Mouse (Mus musculus): Measurements from ENCODE around the gene Acoxl.
A peak's percentile ranks its signal among the peaks of the same experiment; 100 is the strongest.

Acoxl gene

GRCm38 (mm10) chr2:127838576-127838975, at the start of gene Acoxl:
Acoxl (plus strand) TSS chr2:127838876.
- DNase-seq (ENCODE audit: extremely low read depth, insufficient read length, low spot score): no peak

- DNase-seq (ENCODE audit: extremely low read depth, insufficient read length, low spot score): no peak
Measured at GRCm38 (mm10) chr2:127789138-127789537, 49.5 kb upstream of the Acoxl start.

- DNase-seq (ENCODE audit: extremely low read depth, insufficient read length, low spot score): no peak
Measured at GRCm38 (mm10) chr2:127789651-127790270, 48.9 kb upstream of the Acoxl start.

GRCm38 (mm10) chr2:127791919-127792603, 46.6 kb upstream of the Acoxl start, which contains the start of gene Mtln:
Mtln (minus strand) TSS chr2:127792488.
- peak; percentile 88 for DNase-seq (ENCODE audit: extremely low read depth, insufficient read length, low spot score)

- DNase-seq (ENCODE audit: extremely low read depth, insufficient read length, low spot score): peak; percentile 94
Measured at GRCm38 (mm10) chr2:127831401-127832102, 7.1 kb upstream of the Acoxl start, which contains the start of gene Bub1. Bub1 (minus strand) TSS chr2:127831865.

GRCm38 (mm10) chr2:127832103-127832832, 6.4 kb upstream of the Acoxl start:
- no peak for DNase-seq (ENCODE audit: extremely low read depth, insufficient read length, low spot score)

GRCm38 (mm10) chr2:127832833-127833190, 5.9 kb upstream of the Acoxl start:
- peak; percentile 22 for DNase-seq (ENCODE audit: extremely low read depth, insufficient read length, low spot score)

- no peak for DNase-seq (ENCODE audit: extremely low read depth, insufficient read length, low spot score)
Measured at GRCm38 (mm10) chr2:127839425-127839824, 749 bp downstream of the Acoxl start.

GRCm38 (mm10) chr2:127841402-127841801, 2.7 kb downstream of the Acoxl start:
- DNase-seq (ENCODE audit: extremely low read depth, insufficient read length, low spot score): no peak

- DNase-seq (ENCODE audit: extremely low read depth, insufficient read length, low spot score): no peak
Measured at GRCm38 (mm10) chr2:127842421-127842820, 3.7 kb downstream of the Acoxl start.

- peak; percentile 6 for DNase-seq (ENCODE audit: extremely low read depth, insufficient read length, low spot score)
Measured at GRCm38 (mm10) chr2:127845346-127845982, 6.8 kb downstream of the Acoxl start.

- DNase-seq (ENCODE audit: extremely low read depth, insufficient read length, low spot score): no peak
Measured at GRCm38 (mm10) chr2:127846008-127846407, 7.3 kb downstream of the Acoxl start.

GRCm38 (mm10) chr2:127846571-127846970, 7.9 kb downstream of the Acoxl start:
- DNase-seq (ENCODE audit: extremely low read depth, insufficient read length, low spot score): no peak

GRCm38 (mm10) chr2:127850371-127850770, 11.7 kb downstream of the Acoxl start:
- DNase-seq (ENCODE audit: extremely low read depth, insufficient read length, low spot score): peak; percentile 8

GRCm38 (mm10) chr2:127854332-127854991, 15.8 kb downstream of the Acoxl start:
- peak; percentile 91 for DNase-seq (ENCODE audit: extremely low read depth, insufficient read length, low spot score)

- no peak for DNase-seq (ENCODE audit: extremely low read depth, insufficient read length, low spot score)
Measured at GRCm38 (mm10) chr2:127864381-127864780, 25.7 kb downstream of the Acoxl start.

GRCm38 (mm10) chr2:127881063-127881462, 42.4 kb downstream of the Acoxl start:
- DNase-seq (ENCODE audit: extremely low read depth, insufficient read length, low spot score): no peak

- DNase-seq (ENCODE audit: extremely low read depth, insufficient read length, low spot score): peak; percentile 34
Measured at GRCm38 (mm10) chr2:127889432-127889831, 50.8 kb downstream of the Acoxl start.

- no peak for DNase-seq (ENCODE audit: extremely low read depth, insufficient read length, low spot score)
Measured at GRCm38 (mm10) chr2:127889979-127890378, 51.3 kb downstream of the Acoxl start.

- DNase-seq (ENCODE audit: extremely low read depth, insufficient read length, low spot score): peak; percentile 44
Measured at GRCm38 (mm10) chr2:127890526-127890925, 51.9 kb downstream of the Acoxl start.
